Mouse (Mus musculus) myocyte (in vitro differentiated cells): ENCODE measurements around the gene Etfdh. TPM values are rescaled to one million over a fixed set of nuclear protein-coding genes. Genes with fewer than 3 reads are reported as not detected.

Experiments
- H3K27me3 ChIP-seq: one replicate; pipeline ENCODE4 v1.6.1; 2011; ENCODE audit not compliant: control insufficient read depth, insufficient read depth, insufficient read length
- H3K36me3 ChIP-seq: one replicate; pipeline ENCODE4 v1.6.1; 2011; ENCODE audit not compliant: control insufficient read depth, insufficient read depth
- H3K4me2 ChIP-seq: one replicate; pipeline ENCODE4 v1.6.1; 2011; ENCODE audit warnings: low read depth, control low read depth
- H3K4me3 ChIP-seq: one replicate; pipeline ENCODE4 v1.5.1; 2011; ENCODE audit warnings: mild to moderate bottlenecking, control low read depth, moderate library complexity
- H3K79me2 ChIP-seq: one replicate; pipeline ENCODE4 v1.6.1; 2011; ENCODE audit not compliant: control insufficient read depth, insufficient read depth
- H3ac ChIP-seq: one replicate; pipeline ENCODE4 v1.6.1; 2011; ENCODE audit not compliant: control insufficient read depth, insufficient read length
- CEBPB ChIP-seq: IDR thresholded peaks from 2 replicates; pipeline ENCODE4 v1.6.1; 2011; ENCODE audit warnings: mild to moderate bottlenecking, moderate library complexity; ENCODE audit not compliant: poor library complexity, insufficient read depth, severe bottlenecking
- E2F4 ChIP-seq: IDR thresholded peaks from one replicate; pipeline ENCODE4 v1.6.1; 2011; ENCODE audit warnings: mild to moderate bottlenecking, control low read depth, moderate library complexity; ENCODE audit not compliant: insufficient read depth
- MAX ChIP-seq: IDR thresholded peaks from one replicate; pipeline ENCODE4 v1.6.1; 2011; ENCODE audit warnings: low read depth, mild to moderate bottlenecking, control low read depth
- MYOD1 ChIP-seq, 3 experiments: IDR thresholded peaks; one replicate each; pipeline ENCODE4 v1.6.1; 2011; ENCODE audit warnings: control low read depth in 2 of 3, low read depth in 2 of 3, mild to moderate bottlenecking in 2 of 3, moderate library complexity in 1 of 3; ENCODE audit not compliant: insufficient read length in 2 of 3, control insufficient read depth in 1 of 3
- MYOG ChIP-seq, 3 experiments: IDR thresholded peaks; one replicate each; pipeline ENCODE4 v1.6.1; 2011; ENCODE audit warnings: control low read depth in 2 of 3, low read depth in 2 of 3, mild to moderate bottlenecking in 2 of 3; ENCODE audit not compliant: insufficient read length in 2 of 3, control insufficient read depth in 1 of 3, insufficient read depth in 1 of 3
- POLR2A ChIP-seq: IDR thresholded peaks from one replicate; pipeline ENCODE4 v1.6.1; 2011; ENCODE audit warnings: low read depth, mild to moderate bottlenecking, control low read depth, moderate library complexity; ENCODE audit not compliant: insufficient read length
- POLR2AphosphoS2 ChIP-seq: IDR thresholded peaks from one replicate; pipeline ENCODE4 v1.6.1; 2011; ENCODE audit warnings: low read depth, control low read depth; ENCODE audit not compliant: insufficient read length
- REST ChIP-seq: IDR thresholded peaks from one replicate; pipeline ENCODE4 v1.6.1; 2011; ENCODE audit warnings: mild to moderate bottlenecking, control low read depth, moderate library complexity; ENCODE audit not compliant: insufficient read depth, insufficient read length
- SRF ChIP-seq: IDR thresholded peaks from one replicate; pipeline ENCODE4 v1.6.1; 2011; ENCODE audit warnings: low read depth; ENCODE audit not compliant: control insufficient read depth, insufficient read length
- TCF12 ChIP-seq: IDR thresholded peaks from one replicate; pipeline ENCODE4 v1.6.1; 2011; ENCODE audit warnings: mild to moderate bottlenecking, control low read depth; ENCODE audit not compliant: poor library complexity, insufficient read depth, severe bottlenecking
- TCF3 ChIP-seq: IDR thresholded peaks from one replicate; pipeline ENCODE4 v1.6.1; 2011; ENCODE audit warnings: low read depth, control low read depth; ENCODE audit not compliant: insufficient read length
- USF1 ChIP-seq: IDR thresholded peaks from one replicate; pipeline ENCODE4 v1.6.1; 2011; ENCODE audit warnings: low read depth, mild to moderate bottlenecking, control low read depth, moderate library complexity
- polyA plus RNA-seq: library from polyadenylated mRNA; unstranded; fragments of >200 nt; fragmentation: generic; extraction: Trizol; gene quantifications from one replicate; pipeline ENCODE4 v1.2.1, GENCODE M21; 2012; ENCODE audit warnings: missing spikeins

The Etfdh gene
- polyA plus RNA-seq, 1 experiment: 29.7 TPM

GRCm38 (mm10) chr3:79627484-79628181, 1.7 kb downstream of the Etfdh start:
- Histone ChIP-seq H3K4me3 (peak overlapping the region; percentile 91), H3K4me2 (peak overlapping the region; percentile 91), H3K27me3 (no peaks in the 10 kb centered on the region), H3ac (no peak overlapping the region), H3K79me2 (peaks cover 17% of the 10 kb centered on the region), H3K36me3 (peaks cover 10% of the 10 kb centered on the region)
- TF ChIP-seq TCF3 (no peak), MAX (no peak)

GRCm38 (mm10) chr3:79609886-79610285, 19.4 kb downstream of the Etfdh start:
- no peak for TF ChIP-seq E2F4
- no peak for TF ChIP-seq MYOG (IDR thresholded peaks at IDR 0.05; ENCODE audit: control insufficient read depth in 1 of 3, insufficient read depth in 1 of 3, insufficient read length in 2 of 3, low read depth in 2 of 3)
- no peak for TF ChIP-seq SRF
- no peak for TF ChIP-seq POLR2A
- TF ChIP-seq MYOD1 (IDR thresholded peaks at IDR 0.05; ENCODE audit: control insufficient read depth in 1 of 3, insufficient read length in 2 of 3, low read depth in 2 of 3): no peak
- no peak for TF ChIP-seq CEBPB
- TF ChIP-seq TCF3: no peak
- TF ChIP-seq USF1: no peak
- no peak for TF ChIP-seq POLR2AphosphoS2
- no peak for TF ChIP-seq TCF12
- no peak for TF ChIP-seq REST
- TF ChIP-seq MAX: no peak
- Histone ChIP-seq H3ac (no peak overlapping the region), H3K36me3 (peaks cover 44% of the 10 kb centered on the region), H3K4me2 (no peak overlapping the region), H3K79me2 (no peaks in the 10 kb centered on the region), H3K27me3 (no peaks in the 10 kb centered on the region), H3K4me3 (no peak overlapping the region)

- no peak overlapping the region for H3K4me3 ChIP-seq
Measured at GRCm38 (mm10) chr3:79595468-79595867, 33.8 kb downstream of the Etfdh start.

GRCm38 (mm10) chr3:79591793-79592471, 37.4 kb downstream of the Etfdh start:
- Histone ChIP-seq H3K4me3 (peak overlapping the region; percentile 94), H3K36me3 (peaks cover 32% of the 10 kb centered on the region), H3K79me2 (peaks cover 47% of the 10 kb centered on the region), H3K4me2 (peak overlapping the region; percentile 85), H3K27me3 (no peaks in the 10 kb centered on the region), H3ac (peak overlapping the region; percentile 66)
- TF ChIP-seq CEBPB (no peak), MYOD1 (IDR thresholded peaks at IDR 0.05; ENCODE audit: control insufficient read depth in 1 of 3, insufficient read length in 2 of 3, low read depth in 2 of 3) (no peak), TCF12 (no peak), POLR2A (no peak), POLR2AphosphoS2 (no peak), MYOG (IDR thresholded peaks at IDR 0.05; ENCODE audit: control insufficient read depth in 1 of 3, insufficient read depth in 1 of 3, insufficient read length in 2 of 3, low read depth in 2 of 3) (no peak)

More at GRCm38 (mm10) chr3:79595468-79595867, 33.8 kb downstream of the Etfdh start:
- H3K4me2 ChIP-seq: no peak overlapping the region
- peaks cover 47% of the 10 kb centered on the region for H3K79me2 ChIP-seq
- H3K36me3 ChIP-seq: peaks cover 61% of the 10 kb centered on the region
- no peak overlapping the region for H3ac ChIP-seq
- H3K27me3 ChIP-seq: no peaks in the 10 kb centered on the region
- TF ChIP-seq MYOD1 (IDR thresholded peaks at IDR 0.05; ENCODE audit: control insufficient read depth in 1 of 3, insufficient read length in 2 of 3, low read depth in 2 of 3): no peak
- no peak for TF ChIP-seq MYOG (IDR thresholded peaks at IDR 0.05; ENCODE audit: control insufficient read depth in 1 of 3, insufficient read depth in 1 of 3, insufficient read length in 2 of 3, low read depth in 2 of 3)
- no peak for TF ChIP-seq USF1
- no peak for TF ChIP-seq SRF
- no peak for TF ChIP-seq POLR2A
- no peak for TF ChIP-seq E2F4
- TF ChIP-seq TCF12: no peak
- TF ChIP-seq REST: no peak
